Mouse (Mus musculus) small intestine, adult 2 months (tissue): ENCODE results near the gene Dusp19.

Experiments
- CTCF ChIP-seq: fragments of 200-500 bp; IDR thresholded peaks from 2 replicates; pipeline ENCODE4 v1.5.1; 2012; ENCODE audit warnings: low read depth, mild to moderate bottlenecking, control low read depth, inconsistent platforms, low read length, moderate library complexity, mixed read lengths; ENCODE audit not compliant: insufficient replicate concordance, insufficient read length; ENCODE audit errors: extremely low read depth
- POLR2A ChIP-seq: fragments of 200-500 bp; IDR thresholded peaks from 2 replicates; pipeline ENCODE4 v1.6.1; 2012; ENCODE audit warnings: low read depth, mild to moderate bottlenecking, control low read depth, inconsistent platforms, low read length, moderate library complexity

DNA sequence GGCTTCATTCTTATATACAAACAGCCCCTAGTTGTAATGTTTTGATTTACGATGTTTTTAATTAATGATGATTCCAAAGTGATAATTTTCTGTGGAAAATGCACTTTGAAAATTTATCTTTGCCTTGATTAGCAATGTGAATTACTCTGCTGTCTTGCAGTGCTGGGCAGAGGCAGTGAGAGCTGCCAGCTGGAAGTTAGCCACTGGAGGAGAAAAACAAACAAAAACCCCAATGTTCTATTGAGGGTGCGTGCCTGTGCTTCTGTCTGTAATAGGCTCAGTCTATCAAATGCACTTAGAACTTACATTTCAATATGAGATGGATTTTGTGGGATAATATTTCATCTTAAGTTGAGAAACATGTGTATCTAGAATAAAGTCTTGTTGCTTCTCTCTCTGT, 4.0 kb upstream of the Dusp19 start:
- no peak for TF ChIP-seq POLR2A
- TF ChIP-seq CTCF = no peak
